Mouse (Mus musculus) midbrain, embryonic 13.5 days (tissue): ENCODE data around the gene Nudt4. TPM values are rescaled to one million over a fixed set of nuclear protein-coding genes. Genes with fewer than 3 reads are reported as not detected.

Source experiments
- ATAC-seq: fragments of 200-750 bp; cut with Nextera tagmentation; 2 replicates; pipeline ENCODE4 v1.8.0; 2017; ENCODE audit warnings: mild to moderate bottlenecking, moderate TSS enrichment, moderate library complexity
- H3K27ac ChIP-seq: fragments of 300-500 bp; sonication (generic); 2 replicates; pipeline ENCODE4 v1.5.1; 2015; ENCODE audit warnings: inconsistent platforms, mild to moderate bottlenecking, moderate library complexity
- H3K27me3 ChIP-seq: fragments of 300-500 bp; sonication (generic); 2 replicates; pipeline ENCODE4 v1.6.1; 2015; ENCODE audit warnings: mild to moderate bottlenecking, inconsistent platforms
- H3K36me3 ChIP-seq: fragments of 300-500 bp; sonication (generic); 2 replicates; pipeline ENCODE4 v1.6.1; 2015; ENCODE audit warnings: mild to moderate bottlenecking, inconsistent platforms
- H3K4me1 ChIP-seq: fragments of 300-500 bp; sonication (generic); replicated peaks from 2 replicates; pipeline ENCODE4 v1.6.1; 2015; ENCODE audit warnings: inconsistent platforms
- H3K4me2 ChIP-seq: fragments of 300-500 bp; sonication (generic); replicated peaks from 2 replicates; pipeline ENCODE4 v1.6.1; 2015; ENCODE audit warnings: moderate library complexity, mild to moderate bottlenecking, inconsistent platforms
- H3K4me3 ChIP-seq: fragments of 300-500 bp; sonication (generic); replicated peaks from 2 replicates; pipeline ENCODE4 v1.5.1; 2015; ENCODE audit warnings: mild to moderate bottlenecking, inconsistent platforms
- H3K9ac ChIP-seq: fragments of 300-500 bp; sonication (generic); replicated peaks from 2 replicates; pipeline ENCODE4 v1.6.1; 2015; ENCODE audit warnings: mild to moderate bottlenecking, inconsistent platforms
- H3K9me3 ChIP-seq: fragments of 300-500 bp; sonication (generic); 2 replicates; pipeline ENCODE4 v1.6.1; 2016; ENCODE audit warnings: mild to moderate bottlenecking, inconsistent platforms
- WGBS: fragments of 180-500 bp; shearing (Covaris S2); methylation state at CpG from one replicate; pipeline ENCODE4 v1.1.7; 2015; 5-methylcytosine and 5-hydroxymethylcytosine counted together
- polyA plus RNA-seq: library from polyadenylated mRNA; unstranded; fragments of >200 nt; fragmentation: Nextera tagmentation; extraction: Ambion mirVana; gene quantifications from 2 replicates; pipeline ENCODE4 v1.2.1, GENCODE M21; 2015

Gene Nudt4
- 65.5 and 72.5 TPM in 2 replicates for polyA plus RNA-seq

- no peaks in the 10 kb centered on the region; the same call in 1 of the 2 replicates for H3K36me3 ChIP-seq
- H3K27ac ChIP-seq = peak within 1 kb of the TSS; percentile 94
- no peaks in the 10 kb centered on the region for H3K27me3 ChIP-seq
- peak within 1 kb of the TSS; percentile 96 for H3K9ac ChIP-seq
- peak; percentile 95 for ATAC-seq
- no peaks in the 10 kb centered on the region for H3K9me3 ChIP-seq
- peak within 1 kb of the TSS; percentile 90 for H3K4me2 ChIP-seq
- H3K4me3 ChIP-seq = peak within 1 kb of the TSS; percentile 91
- 1% methylated on average over 68 of the region's 97 CpGs for WGBS
- H3K4me1 ChIP-seq = peaks cover 39% of the 10 kb centered on the region
Observed at GRCm38 (mm10) chr10:95563851-95564845, at the start of gene Nudt4. Nudt4 (minus strand) TSS chr10:95564146.

GRCm38 (mm10) chr10:95611331-95611721, 47.4 kb upstream of the Nudt4 start:
- H3K27ac ChIP-seq = no peak overlapping the region
- H3K9me3 ChIP-seq = no peaks in the 10 kb centered on the region
- H3K36me3 ChIP-seq = no peaks in the 10 kb centered on the region
- ATAC-seq = no peak
- WGBS = 41% methylated on average over 10 of the region's 10 CpGs
- 0 out of 2 replicates have a peak, but pooled peaks cover 6% of the 10 kb centered on the region for H3K4me1 ChIP-seq
- H3K4me2 ChIP-seq = no peak overlapping the region
- H3K4me3 ChIP-seq = no peak overlapping the region
- H3K27me3 ChIP-seq = peaks cover 5% of the 10 kb centered on the region; the same call in 1 of the 2 replicates
- H3K9ac ChIP-seq = no peak overlapping the region

DNA sequence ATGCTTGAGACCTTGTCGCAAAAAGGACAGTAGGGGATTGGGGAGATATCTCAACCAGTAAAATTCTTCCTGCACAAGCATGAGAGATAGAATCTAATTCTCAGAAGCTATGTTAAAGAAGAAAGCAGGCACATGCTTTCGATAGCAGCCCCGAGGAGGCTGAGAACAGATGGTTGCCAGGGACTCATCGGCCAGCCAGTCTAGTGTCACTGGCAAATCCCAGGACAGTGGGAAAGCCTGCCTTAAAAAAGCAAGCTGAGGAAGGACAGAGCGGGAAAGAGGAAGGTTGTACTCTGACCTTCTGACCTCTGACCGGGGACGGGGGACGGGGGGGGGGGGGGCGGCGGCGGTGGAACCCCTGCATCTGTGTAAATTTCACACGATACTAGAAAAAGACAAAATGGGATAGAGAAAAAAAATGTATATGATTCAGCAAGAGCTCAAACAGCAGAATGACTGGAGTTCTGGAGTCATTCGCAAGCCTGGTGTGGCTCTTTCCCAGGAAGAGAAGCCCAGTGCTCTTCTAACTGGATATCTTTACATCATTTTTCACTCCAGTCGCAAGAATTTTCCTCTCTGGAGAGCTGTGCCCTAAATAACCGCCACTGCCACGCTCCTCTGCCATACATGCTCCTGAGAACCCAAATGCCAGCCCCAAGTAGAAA, 46.9 kb upstream of the Nudt4 start:
- Histone ChIP-seq H3K9me3 (no peaks in the 10 kb centered on the region), H3K9ac (no peak overlapping the region), H3K4me2 (no peak overlapping the region), H3K4me1 (0 out of 2 replicates have a peak, but pooled peaks cover 6% of the 10 kb centered on the region), H3K36me3 (no peaks in the 10 kb centered on the region), H3K27me3 (peaks cover 5% of the 10 kb centered on the region; the same call in 1 of the 2 replicates), H3K4me3 (no peak overlapping the region), H3K27ac (no peak overlapping the region)
- no peak for ATAC-seq
- WGBS = 57% methylated on average over 16 of the region's 16 CpGs

- no peaks in the 10 kb centered on the region for H3K4me1 ChIP-seq
- no peak overlapping the region for H3K27ac ChIP-seq
- H3K27me3 ChIP-seq = peaks cover 1% of the 10 kb centered on the region; the same call in 1 of the 2 replicates
- no peak for ATAC-seq
- H3K4me3 ChIP-seq = no peak overlapping the region
- WGBS = 73% methylated on average over 22 of the region's 22 CpGs
- H3K9ac ChIP-seq = no peak overlapping the region
- no peaks in the 10 kb centered on the region for H3K9me3 ChIP-seq
- no peaks in the 10 kb centered on the region for H3K36me3 ChIP-seq
- H3K4me2 ChIP-seq = no peak overlapping the region
Observed at GRCm38 (mm10) chr10:95604979-95605613, 41.1 kb upstream of the Nudt4 start.

DNA sequence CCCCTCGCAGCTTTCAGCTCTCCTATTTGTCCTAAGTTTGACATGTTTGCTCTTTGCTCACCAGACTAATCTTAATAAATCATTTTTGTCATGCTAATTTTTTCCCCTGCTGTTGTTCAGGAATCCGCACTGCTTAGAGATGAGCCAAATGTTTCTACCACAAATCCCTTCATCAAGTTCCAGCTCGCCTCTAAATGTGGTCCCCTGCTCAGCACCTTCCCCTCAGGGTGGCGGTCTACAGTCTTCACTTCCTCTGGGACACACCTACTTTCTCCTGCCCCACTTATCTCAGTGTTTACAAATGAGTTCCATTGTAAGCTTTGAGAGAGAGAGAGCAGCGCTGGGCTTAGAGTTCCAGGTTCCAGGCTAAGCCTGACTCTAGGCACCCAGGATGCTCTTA, 36.6 kb upstream of the Nudt4 start:
- WGBS = 33% methylated on average over 5 of the region's 5 CpGs
- no peaks in the 10 kb centered on the region for H3K9me3 ChIP-seq

DNA sequence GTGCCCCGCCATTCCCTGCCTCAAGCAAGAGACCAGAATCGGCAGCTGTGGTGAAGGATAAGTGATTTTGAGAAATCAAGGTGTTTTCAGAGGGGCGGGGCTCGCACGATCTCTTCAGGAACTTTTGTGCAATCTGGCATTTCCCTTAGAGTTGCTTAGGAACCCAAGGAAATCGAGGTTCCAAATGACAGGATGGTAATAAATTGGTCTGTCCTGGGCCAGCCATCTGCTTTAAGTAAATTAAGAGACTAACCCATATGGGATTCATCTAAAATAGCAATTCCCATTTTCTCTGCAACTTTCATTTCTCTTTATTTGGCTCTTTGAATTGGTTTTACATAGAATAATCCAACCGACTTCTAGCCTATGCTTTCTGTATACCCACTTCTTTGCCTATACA, 35.8 kb upstream of the Nudt4 start:
- Histone ChIP-seq H3K27ac (no peak overlapping the region), H3K4me3 (no peak overlapping the region), H3K4me2 (no peak overlapping the region), H3K4me1 (peaks cover 11% of the 10 kb centered on the region), H3K9ac (no peak overlapping the region), H3K9me3 (no peaks in the 10 kb centered on the region), H3K36me3 (no peaks in the 10 kb centered on the region), H3K27me3 (peaks cover 11% of the 10 kb centered on the region)
- no peak for ATAC-seq
- 93% methylated on average over 7 of the region's 7 CpGs for WGBS

More for the DNA sequence above, 36.6 kb upstream of the Nudt4 start:
- no peak overlapping the region for H3K9ac ChIP-seq
- H3K36me3 ChIP-seq = no peaks in the 10 kb centered on the region
- no peak overlapping the region for H3K27ac ChIP-seq
- ATAC-seq = no peak
- H3K4me1 ChIP-seq = peaks cover 8% of the 10 kb centered on the region
- H3K4me2 ChIP-seq = no peak overlapping the region
- H3K4me3 ChIP-seq = no peak overlapping the region
- H3K27me3 ChIP-seq = peaks cover 7% of the 10 kb centered on the region; the same call in 1 of the 2 replicates

DNA sequence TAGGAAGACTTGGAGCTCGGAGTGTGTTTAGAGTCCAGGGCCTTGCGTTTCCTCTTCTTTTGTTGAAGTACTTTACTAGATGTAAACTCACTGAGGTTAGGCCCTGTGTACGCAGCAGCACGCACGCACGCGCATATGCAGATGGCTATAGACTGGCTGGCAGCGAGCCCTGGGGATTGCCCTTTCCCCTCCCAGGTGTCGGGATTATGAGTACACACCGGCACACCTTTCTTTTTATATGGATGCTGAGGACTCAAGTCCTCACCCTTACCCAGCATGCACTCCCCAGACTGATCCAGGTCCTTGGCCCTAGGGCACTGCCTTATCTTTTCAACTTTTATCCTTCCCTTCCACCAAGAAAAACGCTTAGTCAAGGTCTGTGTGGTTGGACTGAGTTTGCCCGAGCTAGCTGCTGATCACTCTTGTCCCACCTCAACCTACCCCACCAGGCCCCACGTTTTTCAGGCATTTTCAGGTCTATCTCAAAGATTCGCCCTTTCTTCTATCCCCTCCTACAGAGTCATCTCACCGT, 34.2 kb upstream of the Nudt4 start:
- H3K27ac ChIP-seq = no peak overlapping the region
- no peak overlapping the region for H3K9ac ChIP-seq
- H3K27me3 ChIP-seq = peaks cover 14% of the 10 kb centered on the region
- 75% methylated on average over 15 of the region's 15 CpGs for WGBS
- no peak for ATAC-seq
- no peak overlapping the region for H3K4me3 ChIP-seq
- no peak overlapping the region for H3K4me2 ChIP-seq
- peaks cover 11% of the 10 kb centered on the region for H3K4me1 ChIP-seq
- H3K9me3 ChIP-seq = no peaks in the 10 kb centered on the region
- no peaks in the 10 kb centered on the region for H3K36me3 ChIP-seq

GRCm38 (mm10) chr10:95595852-95596639, 32.1 kb upstream of the Nudt4 start:
- no peak overlapping the region for H3K4me2 ChIP-seq
- WGBS = 7% methylated on average over 8 of the region's 8 CpGs

DNA sequence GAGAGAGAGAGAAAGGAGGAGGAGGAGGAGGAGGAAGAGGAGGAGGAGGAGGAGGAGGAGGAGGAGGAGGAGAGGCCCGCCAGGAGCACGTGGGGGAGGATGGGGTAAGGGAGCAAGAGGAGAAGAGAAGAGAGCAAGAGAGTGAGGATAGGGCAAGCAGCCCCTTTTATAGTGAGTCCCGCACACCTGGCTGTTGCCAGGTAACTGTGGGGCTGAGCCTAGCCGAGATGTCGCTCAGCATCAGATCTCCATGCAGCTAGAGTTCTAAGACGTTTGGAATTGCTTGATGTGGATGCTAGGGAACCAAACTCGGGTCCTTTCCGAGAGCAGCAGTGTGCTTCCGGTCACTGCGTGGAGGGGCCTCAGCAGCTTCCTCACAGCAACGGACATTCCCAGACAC, 30.5 kb upstream of the Nudt4 start:
- no peak overlapping the region for H3K4me3 ChIP-seq

More at GRCm38 (mm10) chr10:95595852-95596639, 32.1 kb upstream of the Nudt4 start:
- Histone ChIP-seq H3K9ac (no peak overlapping the region), H3K4me3 (no peak overlapping the region), H3K36me3 (no peaks in the 10 kb centered on the region), H3K4me1 (peaks cover 11% of the 10 kb centered on the region), H3K9me3 (no peaks in the 10 kb centered on the region), H3K27ac (no peak overlapping the region), H3K27me3 (peaks cover 14% of the 10 kb centered on the region)
- ATAC-seq = peak; percentile 82

GRCm38 (mm10) chr10:95591257-95591656, 27.3 kb upstream of the Nudt4 start:
- Histone ChIP-seq H3K9ac (no peak overlapping the region), H3K27me3 (peaks cover 7% of the 10 kb centered on the region; the same call in 1 of the 2 replicates), H3K4me1 (peaks cover 10% of the 10 kb centered on the region), H3K4me2 (no peak overlapping the region), H3K9me3 (no peaks in the 10 kb centered on the region), H3K4me3 (no peak overlapping the region), H3K27ac (no peak overlapping the region), H3K36me3 (no peaks in the 10 kb centered on the region)
- WGBS = 86% methylated on average over 4 of the region's 4 CpGs
- no peak for ATAC-seq

More for the DNA sequence above, 30.5 kb upstream of the Nudt4 start:
- Histone ChIP-seq H3K36me3 (no peaks in the 10 kb centered on the region), H3K9ac (no peak overlapping the region), H3K27me3 (peaks cover 14% of the 10 kb centered on the region), H3K9me3 (no peaks in the 10 kb centered on the region), H3K4me2 (no peak overlapping the region), H3K4me1 (peaks cover 11% of the 10 kb centered on the region), H3K27ac (no peak overlapping the region)
- no peak for ATAC-seq
- 41% methylated on average over 11 of the region's 11 CpGs for WGBS

- 96% methylated on average over 6 of the region's 6 CpGs for WGBS
- no peak overlapping the region for H3K4me2 ChIP-seq
- peaks cover 7% of the 10 kb centered on the region; the same call in 1 of the 2 replicates for H3K27me3 ChIP-seq
- no peak overlapping the region for H3K4me3 ChIP-seq
- H3K9ac ChIP-seq = no peak overlapping the region
- ATAC-seq = no peak
- no peaks in the 10 kb centered on the region for H3K36me3 ChIP-seq
- no peaks in the 10 kb centered on the region for H3K9me3 ChIP-seq
- no peak overlapping the region for H3K27ac ChIP-seq
- no peaks in the 10 kb centered on the region for H3K4me1 ChIP-seq
Observed at GRCm38 (mm10) chr10:95590196-95590595, 26.2 kb upstream of the Nudt4 start.
